Mouse (Mus musculus): ENCODE measurements around the gene Gfpt2. TPM values are rescaled to one million over a fixed set of nuclear protein-coding genes. Genes with fewer than 3 reads are reported as not detected.

Gfpt2 gene
- total RNA-seq, 2 experiments from 2014 or later, result 4.2 to 5.6 TPM

DNA sequence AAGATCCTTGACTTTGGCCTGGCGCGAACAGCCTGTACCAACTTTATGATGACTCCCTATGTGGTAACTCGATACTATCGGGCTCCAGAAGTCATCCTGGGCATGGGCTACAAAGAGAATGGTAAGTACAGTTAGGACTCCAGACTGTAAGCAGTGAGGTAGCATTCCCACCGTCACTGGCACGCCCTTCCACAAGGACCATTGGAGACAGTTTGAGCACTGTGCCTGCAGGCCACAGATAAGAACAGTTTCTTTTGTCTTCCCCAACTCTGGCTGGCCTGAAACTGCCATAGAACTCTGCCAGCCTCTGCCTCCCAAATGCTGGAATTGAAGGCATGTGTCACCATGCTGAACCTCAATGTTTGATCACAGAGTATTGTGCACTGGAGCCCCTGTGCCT is 78.8 kb downstream of the Gfpt2 start:
- DNase-seq (ENCODE audit: extremely low spot score in 1 of 2, low spot score in 1 of 2), result no peak

- no peak for DNase-seq (ENCODE audit: extremely low spot score in 1 of 2, low spot score in 1 of 2)
These were observed 83.2 kb downstream of the Gfpt2 start for GRCm38 (mm10) chr11:49876948-49877817.

DNA sequence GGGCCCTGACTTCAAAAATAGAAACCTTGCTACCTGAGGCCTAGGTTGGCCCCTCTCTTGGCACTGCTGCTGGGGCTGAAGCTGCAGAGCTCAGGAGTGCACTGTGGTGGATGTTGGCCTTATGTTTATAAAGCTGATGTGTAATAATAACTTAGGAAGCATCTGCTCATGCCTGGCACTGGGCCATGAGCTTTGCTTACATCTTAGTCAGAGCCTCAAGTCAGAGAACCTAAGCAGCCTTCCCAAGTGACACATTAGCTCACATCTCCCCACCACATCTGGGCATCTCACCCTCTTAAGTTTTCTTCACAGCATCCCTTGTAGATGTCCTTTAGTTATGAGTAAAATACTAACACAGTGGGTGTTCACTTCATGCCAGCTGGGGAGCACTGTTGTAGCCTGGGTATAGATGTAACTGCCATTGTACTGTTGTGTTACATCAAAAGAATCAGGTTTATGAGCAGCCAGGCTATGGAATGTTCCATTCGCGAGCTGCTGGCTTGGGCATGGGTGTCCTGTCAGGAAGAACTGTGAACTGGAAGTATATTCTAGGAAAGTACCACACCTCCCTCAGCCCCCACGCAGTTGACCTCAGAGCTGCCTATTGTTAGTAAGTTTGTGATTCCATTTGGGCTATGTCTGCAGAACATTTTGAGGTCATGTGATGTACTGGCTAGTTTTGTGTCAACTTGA is 86.1 kb downstream of the Gfpt2 start:
- DNase-seq (ENCODE audit: extremely low spot score in 1 of 2, low spot score in 1 of 2), result no peak

DNA sequence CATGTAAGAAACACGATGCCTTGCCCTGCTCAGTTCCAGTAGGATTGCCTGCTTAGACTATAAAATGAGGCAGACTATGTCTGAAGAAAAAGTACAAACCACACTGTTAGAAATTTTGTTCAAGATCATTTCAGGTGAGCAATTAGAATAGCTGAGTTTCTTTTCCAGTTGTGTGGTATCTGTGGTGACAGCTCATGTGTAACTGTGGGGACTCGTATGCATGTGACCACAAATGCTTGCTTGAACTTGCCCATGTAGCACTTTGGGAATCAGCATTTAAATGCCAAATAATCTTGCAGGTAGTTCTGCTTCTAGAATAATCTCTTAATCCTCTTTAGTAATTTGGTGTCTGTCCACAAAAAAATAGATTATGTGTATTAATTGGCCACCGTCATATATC is 89.4 kb downstream of the Gfpt2 start:
- DNase-seq (ENCODE audit: extremely low spot score in 1 of 2, low spot score in 1 of 2), result no peak

Small RNA genes within 50 kb of the gene (microRNA-seq; reads per million reads assigned to microRNA genes)
- 0 reads per million in 2 experiments for gene Gm23813

Other genes with a start within 250 kb of the Gfpt2 start
- not detected for gene Olfr1380, start 237.3 kb upstream of the Gfpt2 start, total RNA-seq (2021)
- 1 to 10 TPM; 1.9 to 2.5 TPM for gene Flt4, start 184.9 kb upstream of the Gfpt2 start, total RNA-seq (2021)
- under 1 TPM in 1 of 2 experiments, not detected in 1; 0.84 TPM for gene Scgb3a1, start 130.6 kb upstream of the Gfpt2 start, total RNA-seq (2021)
- 10 to 100 TPM; 43.4 to 43.6 TPM for gene Cnot6, start 81.5 kb upstream of the Gfpt2 start, total RNA-seq (2021)
- gene Mapk9, start 52.6 kb downstream of the Gfpt2 start, total RNA-seq (2021), result 100 to 1,000 TPM; 138 to 149 TPM
- 1 to 10 TPM; 1.9 to 2.3 TPM for gene Rasgef1c, start 107.7 kb downstream of the Gfpt2 start, total RNA-seq (2021)
- 10 to 100 TPM; 80.3 to 81.6 TPM for gene Rnf130, start 231.2 kb downstream of the Gfpt2 start, total RNA-seq (2021)

Measured in layer of hippocampus, postnatal 25 days (tissue).